Mouse (Mus musculus): Measurements from ENCODE around the gene Agbl1. TPM values are rescaled to one million over a fixed set of nuclear protein-coding genes. Genes with fewer than 3 reads are reported as not detected.

Gene Agbl1
- polyA plus RNA-seq, 1 experiment from 2014 or later: not detected

DNA sequence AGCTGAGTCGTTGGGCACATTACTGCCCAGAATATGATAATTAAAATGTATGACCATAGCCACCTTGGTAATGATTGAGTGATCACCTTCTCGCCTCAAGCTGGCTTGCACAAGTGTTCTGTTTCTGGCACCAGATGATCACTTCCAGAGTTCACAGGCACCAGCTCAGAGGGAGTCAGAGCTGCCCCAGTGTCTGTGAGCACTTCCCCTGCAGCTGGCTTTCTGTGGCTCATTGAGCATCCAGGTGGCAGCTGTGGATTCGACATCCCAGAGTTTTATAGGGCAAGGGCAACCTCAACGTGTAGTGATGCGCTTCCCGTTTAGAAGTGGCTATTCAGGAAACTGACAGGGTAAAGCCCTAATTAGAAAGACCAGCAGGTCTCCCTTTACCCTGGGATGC lies 244.5 kb downstream of the Agbl1 start:
- Histone ChIP-seq H3K4me1 (replicated peaks) (no peaks in the 10 kb centered on the region), H3K27me3 (no peaks in the 10 kb centered on the region), H3K27ac (no peak overlapping the region), H3K4me3 (replicated peaks) (no peak overlapping the region), H3K4me2 (no peak overlapping the region), H3K9ac (no peak overlapping the region), H3K36me3 (no peaks in the 10 kb centered on the region), H3K9me3 (replicated peaks) (no peaks in the 10 kb centered on the region)
- 46% methylated on average over 6 of the region's 6 CpGs for WGBS (ENCODE audit: insufficient replicate concordance)
- ATAC-seq (ENCODE audit: low read depth) (no peak), DNase-seq (no peak)

DNA sequence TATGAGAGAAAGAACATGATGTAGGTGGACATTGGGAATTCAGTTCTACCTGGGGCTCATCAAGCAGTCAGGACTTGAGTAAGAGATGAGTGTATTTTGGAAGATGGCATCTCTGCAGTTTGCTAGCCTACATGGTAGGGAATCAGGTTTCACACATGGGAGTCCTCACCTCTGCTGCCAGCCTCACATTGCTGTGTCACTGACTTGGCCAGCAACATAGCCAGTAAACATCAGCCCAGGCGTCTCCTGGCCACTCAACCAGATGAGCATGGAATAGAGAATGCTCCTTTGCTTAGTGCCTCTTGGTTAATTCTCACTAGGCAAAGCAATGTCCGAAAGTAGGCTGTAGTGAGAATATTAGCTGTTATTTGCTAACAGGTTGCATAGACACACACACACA lies 255.9 kb downstream of the Agbl1 start:
- H3K4me1 ChIP-seq (replicated peaks): no peaks in the 10 kb centered on the region
- ATAC-seq (ENCODE audit: low read depth) (no peak), DNase-seq (no peak)
- H3K27me3 ChIP-seq: no peaks in the 10 kb centered on the region
- no peaks in the 10 kb centered on the region for H3K36me3 ChIP-seq
- no peak overlapping the region for H3K4me2 ChIP-seq
- H3K27ac ChIP-seq: no peak overlapping the region
- H3K9ac ChIP-seq: no peak overlapping the region
- 59% methylated on average over 2 of the region's 2 CpGs for WGBS (ENCODE audit: insufficient replicate concordance)
- no peak overlapping the region for H3K4me3 ChIP-seq (replicated peaks)
- no peaks in the 10 kb centered on the region for H3K9me3 ChIP-seq (replicated peaks)

DNA sequence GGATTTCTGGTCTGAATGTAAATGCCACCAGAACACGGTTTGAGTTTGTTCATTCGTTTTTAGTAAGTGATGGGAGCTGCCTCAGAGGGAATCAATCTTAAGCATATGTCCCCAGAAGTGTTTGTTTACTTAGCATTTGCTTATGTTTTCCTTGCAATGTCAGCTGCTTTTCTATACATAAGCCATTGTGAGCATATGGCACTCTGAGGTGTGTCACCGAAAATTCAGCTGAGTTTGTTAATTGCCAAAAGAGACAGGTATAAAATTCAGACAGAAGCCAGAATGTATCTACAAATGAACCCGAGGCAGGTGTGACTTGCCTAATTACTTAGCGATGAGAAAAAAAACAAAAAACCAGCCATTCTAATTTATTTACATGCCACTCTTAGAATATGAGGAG lies 257.8 kb downstream of the Agbl1 start:
- 68% methylated on average over 5 of the region's 5 CpGs for WGBS (ENCODE audit: insufficient replicate concordance)
- H3K27ac ChIP-seq: no peak overlapping the region
- ATAC-seq (ENCODE audit: low read depth) (no peak), DNase-seq (no peak)
- no peaks in the 10 kb centered on the region for H3K4me1 ChIP-seq (replicated peaks)
- H3K36me3 ChIP-seq: no peaks in the 10 kb centered on the region
- no peaks in the 10 kb centered on the region for H3K9me3 ChIP-seq (replicated peaks)
- no peak overlapping the region for H3K9ac ChIP-seq
- H3K27me3 ChIP-seq: no peaks in the 10 kb centered on the region
- no peak overlapping the region for H3K4me2 ChIP-seq
- H3K4me3 ChIP-seq (replicated peaks): no peak overlapping the region

DNA sequence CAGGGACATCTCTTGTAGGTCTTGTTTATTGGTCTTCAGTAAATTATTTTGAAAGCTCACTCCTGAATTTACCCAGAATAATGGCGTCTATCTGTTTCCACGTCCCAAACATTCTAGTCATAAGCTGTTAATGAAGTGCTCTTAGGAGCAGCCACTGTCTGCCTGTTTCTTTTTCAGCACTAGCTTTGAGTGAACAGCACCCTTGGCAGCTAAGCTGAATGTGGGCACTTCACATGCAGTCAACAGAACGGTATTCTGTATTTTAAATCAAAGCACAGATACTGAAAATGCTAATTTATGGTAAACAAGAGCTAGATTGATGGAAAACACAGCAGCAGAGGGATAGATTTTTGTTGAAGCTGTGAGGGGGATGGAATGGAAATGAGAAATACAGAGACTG lies 294.6 kb downstream of the Agbl1 start:
- H3K4me3 ChIP-seq (replicated peaks): no peak overlapping the region
- H3K9ac ChIP-seq: no peak overlapping the region
- no peak overlapping the region for H3K4me2 ChIP-seq
- no peaks in the 10 kb centered on the region for H3K9me3 ChIP-seq (replicated peaks)
- H3K36me3 ChIP-seq: no peaks in the 10 kb centered on the region
- no peak overlapping the region for H3K27ac ChIP-seq
- DNase-seq: no peak
- no peaks in the 10 kb centered on the region for H3K4me1 ChIP-seq (replicated peaks)
- H3K27me3 ChIP-seq: no peaks in the 10 kb centered on the region
- 27% methylated on average over 3 of the region's 3 CpGs for WGBS (ENCODE audit: insufficient replicate concordance)
- no peak for ATAC-seq (ENCODE audit: low read depth)

DNA sequence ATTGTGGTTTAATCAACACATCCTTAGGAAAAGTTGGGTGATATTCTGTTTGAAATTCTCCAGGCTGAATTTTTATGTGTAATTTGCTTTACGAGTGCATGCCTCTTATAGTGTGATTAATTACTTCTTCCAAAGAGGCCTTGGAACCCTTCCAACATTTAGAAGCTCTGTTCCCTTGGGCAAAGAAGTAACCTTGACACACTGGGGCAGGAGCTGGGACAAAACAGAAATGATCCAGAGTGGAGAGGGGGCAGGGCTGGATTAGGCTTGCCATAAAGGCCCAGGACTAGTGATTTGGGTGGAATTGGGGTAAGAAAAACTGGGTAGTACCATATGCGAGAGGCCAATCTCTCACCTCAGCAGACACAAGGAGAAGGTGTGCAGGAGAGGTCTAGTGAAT lies 316.8 kb downstream of the Agbl1 start:
- WGBS (ENCODE audit: insufficient replicate concordance): 61% methylated on average over 2 of the region's 2 CpGs
- no peak for ATAC-seq (ENCODE audit: low read depth)

DNA sequence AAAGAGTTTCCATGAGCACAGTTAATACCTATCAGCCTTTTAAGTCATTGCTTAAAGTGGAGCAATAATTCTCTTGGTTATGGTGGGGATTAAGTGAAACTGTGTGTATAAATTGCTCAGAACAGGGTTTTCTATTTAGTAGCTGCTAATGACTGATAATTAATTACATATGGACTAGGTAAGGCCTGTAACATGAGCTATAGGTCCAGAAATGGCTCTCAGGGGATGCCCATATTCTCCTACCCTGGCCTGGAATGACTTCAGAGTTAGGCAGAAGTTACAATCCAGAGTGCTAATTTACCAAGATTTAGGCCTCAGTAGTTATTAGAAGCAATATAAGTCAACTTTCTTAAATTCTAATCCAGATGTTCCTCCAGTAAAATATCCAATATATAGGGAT lies 317.6 kb downstream of the Agbl1 start:
- DNase-seq (no peak), ATAC-seq (ENCODE audit: low read depth) (no peak)
- no peak overlapping the region for H3K4me2 ChIP-seq
- H3K27me3 ChIP-seq: no peaks in the 10 kb centered on the region
- H3K36me3 ChIP-seq: no peaks in the 10 kb centered on the region
- H3K4me3 ChIP-seq (replicated peaks): no peak overlapping the region
- H3K27ac ChIP-seq: no peak overlapping the region
- no peak overlapping the region for H3K9ac ChIP-seq
- H3K9me3 ChIP-seq (replicated peaks): no peaks in the 10 kb centered on the region
- H3K4me1 ChIP-seq (replicated peaks): no peaks in the 10 kb centered on the region

More for the DNA sequence above, 316.8 kb downstream of the Agbl1 start:
- H3K4me3 ChIP-seq (replicated peaks): no peak overlapping the region
- DNase-seq: no peak
- H3K36me3 ChIP-seq: no peaks in the 10 kb centered on the region
- no peak overlapping the region for H3K4me2 ChIP-seq
- H3K27ac ChIP-seq: no peak overlapping the region
- no peaks in the 10 kb centered on the region for H3K9me3 ChIP-seq (replicated peaks)
- no peaks in the 10 kb centered on the region for H3K27me3 ChIP-seq
- no peaks in the 10 kb centered on the region for H3K4me1 ChIP-seq (replicated peaks)
- no peak overlapping the region for H3K9ac ChIP-seq

DNA sequence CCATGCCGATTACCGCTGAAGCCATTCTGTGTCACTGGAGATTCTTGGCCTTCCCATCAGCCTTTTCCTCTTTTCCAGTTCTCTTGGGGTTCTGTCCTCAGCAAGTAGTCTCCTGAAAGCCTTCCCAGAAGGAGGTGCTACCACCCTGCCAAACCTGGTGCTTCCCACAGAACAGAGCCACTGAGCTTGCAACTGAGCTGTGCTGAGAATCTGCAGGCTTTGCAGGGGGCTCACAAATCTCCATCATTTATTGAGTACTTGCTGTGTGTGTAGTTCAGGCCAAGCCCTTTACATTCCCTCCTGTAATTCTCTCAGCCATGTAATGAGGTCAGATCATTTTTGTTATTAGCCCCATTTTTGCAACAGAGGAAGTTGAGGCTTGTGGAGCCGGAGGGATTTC lies 322.2 kb downstream of the Agbl1 start:
- no peak overlapping the region for H3K4me3 ChIP-seq (replicated peaks)
- no peaks in the 10 kb centered on the region for H3K4me1 ChIP-seq (replicated peaks)
- H3K27ac ChIP-seq: no peak overlapping the region
- no peaks in the 10 kb centered on the region for H3K9me3 ChIP-seq (replicated peaks)
- H3K27me3 ChIP-seq: no peaks in the 10 kb centered on the region
- H3K9ac ChIP-seq: no peak overlapping the region
- no peak for ATAC-seq (ENCODE audit: low read depth)
- H3K36me3 ChIP-seq: no peaks in the 10 kb centered on the region
- no peak overlapping the region for H3K4me2 ChIP-seq
- 73% methylated on average over 3 of the region's 3 CpGs for WGBS (ENCODE audit: insufficient replicate concordance)
- DNase-seq: no peak

DNA sequence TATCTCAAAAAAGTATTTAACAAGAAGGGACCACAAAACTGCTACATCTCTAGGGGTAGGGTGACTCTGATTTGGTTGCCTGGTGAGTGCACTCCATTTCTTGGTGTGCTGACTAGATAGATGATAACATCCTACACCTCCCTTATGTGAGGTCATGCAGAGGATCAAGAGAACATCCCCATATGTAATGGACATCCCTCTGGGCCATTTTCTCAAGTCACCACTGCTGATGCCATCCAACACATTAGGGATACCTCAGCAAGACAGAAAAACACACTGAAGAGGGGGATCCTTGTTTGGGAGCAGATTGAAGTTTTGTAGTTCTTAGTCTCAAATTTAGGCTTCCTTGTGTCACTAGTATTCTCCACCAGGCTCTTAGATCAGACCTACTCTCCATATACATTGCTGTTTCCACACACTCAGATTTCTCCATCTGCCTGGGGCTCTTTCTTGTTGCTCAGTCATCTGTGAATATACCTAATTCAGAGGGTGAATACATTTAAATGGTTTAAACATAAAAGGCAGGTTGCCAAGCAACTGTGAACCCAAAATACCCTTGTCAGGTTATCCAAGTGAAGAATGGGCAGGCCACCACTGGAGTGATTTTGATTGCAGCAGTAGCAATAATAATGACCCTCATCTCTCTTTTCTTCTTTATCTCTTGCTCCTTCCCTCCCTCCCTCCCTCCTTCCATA lies 331.0 kb downstream of the Agbl1 start:
- ATAC-seq (ENCODE audit: low read depth) (no peak), DNase-seq (no peak)
- H3K4me3 ChIP-seq (replicated peaks): no peak overlapping the region
- no peaks in the 10 kb centered on the region for H3K36me3 ChIP-seq
- no peak overlapping the region for H3K4me2 ChIP-seq
- no peaks in the 10 kb centered on the region for H3K4me1 ChIP-seq (replicated peaks)
- no peak overlapping the region for H3K27ac ChIP-seq
- H3K9me3 ChIP-seq (replicated peaks): no peaks in the 10 kb centered on the region
- H3K27me3 ChIP-seq: no peaks in the 10 kb centered on the region
- no peak overlapping the region for H3K9ac ChIP-seq

DNA sequence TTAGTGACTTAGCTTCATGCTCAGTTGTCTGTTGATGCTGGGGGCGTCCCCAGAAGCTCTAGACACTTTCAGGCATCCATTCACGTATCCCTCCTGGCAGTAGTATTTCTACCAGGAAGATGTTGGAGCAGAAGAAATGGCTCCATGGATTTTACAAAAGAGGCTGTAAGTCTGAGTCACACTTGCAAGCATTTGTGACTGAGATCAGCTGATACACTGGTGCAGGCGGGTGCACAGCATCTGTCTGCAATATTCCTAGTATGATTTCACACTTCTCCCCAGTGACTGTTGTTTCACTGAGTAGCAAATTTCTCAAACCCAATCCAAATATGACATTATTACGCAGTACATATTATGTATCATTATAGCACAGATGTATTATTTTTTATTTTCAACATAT lies 332.8 kb downstream of the Agbl1 start:
- DNase-seq (no peak), ATAC-seq (ENCODE audit: low read depth) (no peak)
- no peak overlapping the region for H3K9ac ChIP-seq
- H3K4me3 ChIP-seq (replicated peaks): no peak overlapping the region
- no peak overlapping the region for H3K4me2 ChIP-seq
- WGBS (ENCODE audit: insufficient replicate concordance): 57% methylated on average over 4 of the region's 4 CpGs
- no peak overlapping the region for H3K27ac ChIP-seq
- no peaks in the 10 kb centered on the region for H3K27me3 ChIP-seq
- H3K9me3 ChIP-seq (replicated peaks): no peaks in the 10 kb centered on the region
- H3K4me1 ChIP-seq (replicated peaks): no peaks in the 10 kb centered on the region
- no peaks in the 10 kb centered on the region for H3K36me3 ChIP-seq

DNA sequence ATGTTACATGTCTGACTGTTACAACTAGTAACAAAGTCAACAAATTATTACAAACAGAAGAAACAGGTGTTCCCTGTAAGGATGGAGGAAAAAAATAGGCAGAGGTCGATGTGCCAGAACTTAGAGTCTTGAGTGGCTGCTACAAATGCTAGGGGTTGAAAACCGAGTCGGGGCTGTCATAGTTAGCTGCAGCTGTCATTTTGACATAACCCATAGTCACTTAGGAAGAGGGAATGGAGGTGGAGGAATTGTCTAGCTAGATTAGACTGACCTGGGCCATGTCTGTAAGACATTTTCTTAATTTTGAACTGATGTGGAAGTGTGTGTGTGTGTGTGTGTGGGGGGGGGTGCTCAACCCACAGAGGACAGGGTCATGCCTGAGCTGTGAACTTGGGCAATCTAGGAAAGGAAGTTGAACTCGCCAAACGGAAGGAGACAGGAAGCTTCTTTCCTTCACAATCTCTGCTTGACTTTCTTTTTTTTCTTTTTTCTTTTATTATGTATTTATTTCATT lies 364.9 kb downstream of the Agbl1 start:
- WGBS (ENCODE audit: insufficient replicate concordance): 43% methylated on average over 5 of the region's 5 CpGs
- Histone ChIP-seq H3K27ac (no peak overlapping the region), H3K27me3 (no peaks in the 10 kb centered on the region), H3K9me3 (replicated peaks) (no peaks in the 10 kb centered on the region), H3K36me3 (no peaks in the 10 kb centered on the region), H3K4me2 (no peak overlapping the region), H3K9ac (no peak overlapping the region), H3K4me3 (replicated peaks) (no peak overlapping the region), H3K4me1 (replicated peaks) (no peaks in the 10 kb centered on the region)
- DNase-seq (no peak), ATAC-seq (ENCODE audit: low read depth) (no peak)

DNA sequence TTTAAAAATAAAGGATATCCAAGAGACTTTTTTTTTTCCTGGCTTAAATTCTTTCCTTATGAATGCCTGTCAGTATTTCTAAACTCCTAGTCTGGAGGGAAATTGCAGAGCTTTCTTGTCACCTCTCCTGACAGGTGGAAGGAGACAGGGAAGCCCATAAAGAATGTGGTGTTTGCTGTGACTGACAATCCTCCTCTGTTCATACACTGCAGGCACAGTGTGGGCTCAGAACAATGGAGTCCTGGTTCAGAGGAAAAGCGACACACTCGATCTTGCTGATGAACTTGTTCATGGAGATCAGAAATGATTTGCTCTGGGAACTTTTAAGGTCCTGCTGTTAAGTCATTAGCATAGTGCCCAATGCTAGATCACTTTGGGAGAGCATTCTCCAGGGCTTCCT lies 368.1 kb downstream of the Agbl1 start:
- Histone ChIP-seq H3K9me3 (replicated peaks) (no peaks in the 10 kb centered on the region), H3K4me1 (replicated peaks) (no peaks in the 10 kb centered on the region), H3K27me3 (no peaks in the 10 kb centered on the region), H3K4me3 (replicated peaks) (no peak overlapping the region), H3K9ac (no peak overlapping the region), H3K36me3 (no peaks in the 10 kb centered on the region), H3K27ac (no peak overlapping the region), H3K4me2 (no peak overlapping the region)
- no peak for DNase-seq
- WGBS (ENCODE audit: insufficient replicate concordance): 59% methylated on average over 2 of the region's 2 CpGs
- ATAC-seq (ENCODE audit: low read depth): no peak

DNA sequence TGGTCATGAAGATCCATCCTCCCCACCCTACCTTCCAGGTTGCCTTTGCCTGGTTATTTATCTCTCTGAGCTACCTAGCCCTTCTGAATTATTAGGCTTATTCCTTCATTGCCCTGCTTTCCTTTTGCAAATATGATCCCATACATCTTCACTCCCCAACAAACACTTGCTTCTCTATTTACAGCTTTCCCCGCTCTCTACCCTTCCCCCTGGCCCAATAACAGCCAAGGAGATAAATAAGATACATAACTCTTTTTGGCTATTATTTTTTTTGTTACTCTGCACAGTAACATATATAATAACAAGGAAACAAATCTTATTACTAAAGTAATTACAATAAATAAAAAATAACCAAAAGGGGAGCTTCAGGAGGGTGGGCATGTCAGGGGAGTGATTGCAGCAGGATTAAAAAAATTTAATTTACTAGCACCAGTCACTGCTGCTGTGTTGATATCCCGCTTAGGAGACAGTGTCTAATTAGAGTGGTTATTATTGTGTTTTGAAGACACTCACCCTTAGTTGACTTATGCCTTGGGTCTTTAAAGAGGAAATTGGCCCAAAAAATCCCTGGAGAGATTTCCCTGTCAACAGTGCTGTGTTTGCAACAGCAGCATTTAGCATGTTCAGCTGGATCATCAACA lies 370.5 kb downstream of the Agbl1 start:
- Histone ChIP-seq H3K4me2 (no peak overlapping the region), H3K9me3 (replicated peaks) (no peaks in the 10 kb centered on the region), H3K27ac (no peak overlapping the region), H3K27me3 (no peaks in the 10 kb centered on the region), H3K9ac (no peak overlapping the region), H3K36me3 (no peaks in the 10 kb centered on the region), H3K4me3 (replicated peaks) (no peak overlapping the region), H3K4me1 (replicated peaks) (no peaks in the 10 kb centered on the region)
- ATAC-seq (ENCODE audit: low read depth) (no peak), DNase-seq (no peak)
- WGBS (ENCODE audit: insufficient replicate concordance): 60% methylated on average over 2 of the region's 2 CpGs
